Mouse (Mus musculus): ENCODE measurements around the gene Tspan9. TPM values are rescaled to one million over a fixed set of nuclear protein-coding genes. Genes with fewer than 3 reads are reported as not detected.

Gene Tspan9
- total RNA-seq, 4 experiments from 2014 or later: 67.0 to 124 (median 99.7) TPM

GRCm38 (mm10) chr6:128133679-128134191 lies 9.7 kb downstream of the Tspan9 start:
- peak; percentile 77 for DNase-seq (ENCODE audit: low spot score)

GRCm38 (mm10) chr6:128132581-128132980 lies 10.8 kb downstream of the Tspan9 start:
- no peak for DNase-seq (ENCODE audit: low spot score)

- DNase-seq (ENCODE audit: low spot score): no peak
Observed at GRCm38 (mm10) chr6:128131390-128131789, 12.0 kb downstream of the Tspan9 start.

GRCm38 (mm10) chr6:128130686-128131085 lies 12.7 kb downstream of the Tspan9 start:
- DNase-seq (ENCODE audit: low spot score): no peak

GRCm38 (mm10) chr6:128129382-128129781 lies 14.0 kb downstream of the Tspan9 start:
- no peak for DNase-seq (ENCODE audit: low spot score)

- no peak for DNase-seq (ENCODE audit: low spot score)
Observed at GRCm38 (mm10) chr6:128127312-128127711, 16.1 kb downstream of the Tspan9 start.

- no peak for DNase-seq (ENCODE audit: low spot score)
Observed at GRCm38 (mm10) chr6:128126876-128127275, 16.5 kb downstream of the Tspan9 start.

GRCm38 (mm10) chr6:128125464-128125863 lies 17.9 kb downstream of the Tspan9 start:
- DNase-seq (ENCODE audit: low spot score): no peak

GRCm38 (mm10) chr6:128124222-128124971 lies 19.0 kb downstream of the Tspan9 start:
- peak; percentile 79 for DNase-seq (ENCODE audit: low spot score)

- no peak for DNase-seq (ENCODE audit: low spot score)
Observed at GRCm38 (mm10) chr6:128122127-128122526, 21.3 kb downstream of the Tspan9 start.

GRCm38 (mm10) chr6:128121691-128122090 lies 21.7 kb downstream of the Tspan9 start:
- DNase-seq (ENCODE audit: low spot score): peak; percentile 80

GRCm38 (mm10) chr6:128120806-128121205 lies 22.6 kb downstream of the Tspan9 start:
- no peak for DNase-seq (ENCODE audit: low spot score)

GRCm38 (mm10) chr6:128118670-128119230 lies 24.6 kb downstream of the Tspan9 start:
- DNase-seq (ENCODE audit: low spot score): no peak

GRCm38 (mm10) chr6:128116836-128117542 lies 26.4 kb downstream of the Tspan9 start:
- DNase-seq (ENCODE audit: low spot score): no peak

- DNase-seq (ENCODE audit: low spot score): no peak
Observed at GRCm38 (mm10) chr6:128116344-128116743, 27.1 kb downstream of the Tspan9 start.

- no peak for DNase-seq (ENCODE audit: low spot score)
Observed at GRCm38 (mm10) chr6:128115121-128115520, 28.3 kb downstream of the Tspan9 start.

GRCm38 (mm10) chr6:128112605-128113004 lies 30.8 kb downstream of the Tspan9 start:
- no peak for DNase-seq (ENCODE audit: low spot score)

- no peak for DNase-seq (ENCODE audit: low spot score)
Observed at GRCm38 (mm10) chr6:128111784-128112183, 31.6 kb downstream of the Tspan9 start.

GRCm38 (mm10) chr6:128108324-128109035 lies 34.9 kb downstream of the Tspan9 start:
- DNase-seq (ENCODE audit: low spot score): no peak

GRCm38 (mm10) chr6:128107698-128108097 lies 35.7 kb downstream of the Tspan9 start:
- DNase-seq (ENCODE audit: low spot score): no peak

GRCm38 (mm10) chr6:128106154-128106553 lies 37.2 kb downstream of the Tspan9 start:
- no peak for DNase-seq (ENCODE audit: low spot score)
